Comparison of ENCODE assay signal across 12 mouse cellular contexts in the genomic region with DNA sequence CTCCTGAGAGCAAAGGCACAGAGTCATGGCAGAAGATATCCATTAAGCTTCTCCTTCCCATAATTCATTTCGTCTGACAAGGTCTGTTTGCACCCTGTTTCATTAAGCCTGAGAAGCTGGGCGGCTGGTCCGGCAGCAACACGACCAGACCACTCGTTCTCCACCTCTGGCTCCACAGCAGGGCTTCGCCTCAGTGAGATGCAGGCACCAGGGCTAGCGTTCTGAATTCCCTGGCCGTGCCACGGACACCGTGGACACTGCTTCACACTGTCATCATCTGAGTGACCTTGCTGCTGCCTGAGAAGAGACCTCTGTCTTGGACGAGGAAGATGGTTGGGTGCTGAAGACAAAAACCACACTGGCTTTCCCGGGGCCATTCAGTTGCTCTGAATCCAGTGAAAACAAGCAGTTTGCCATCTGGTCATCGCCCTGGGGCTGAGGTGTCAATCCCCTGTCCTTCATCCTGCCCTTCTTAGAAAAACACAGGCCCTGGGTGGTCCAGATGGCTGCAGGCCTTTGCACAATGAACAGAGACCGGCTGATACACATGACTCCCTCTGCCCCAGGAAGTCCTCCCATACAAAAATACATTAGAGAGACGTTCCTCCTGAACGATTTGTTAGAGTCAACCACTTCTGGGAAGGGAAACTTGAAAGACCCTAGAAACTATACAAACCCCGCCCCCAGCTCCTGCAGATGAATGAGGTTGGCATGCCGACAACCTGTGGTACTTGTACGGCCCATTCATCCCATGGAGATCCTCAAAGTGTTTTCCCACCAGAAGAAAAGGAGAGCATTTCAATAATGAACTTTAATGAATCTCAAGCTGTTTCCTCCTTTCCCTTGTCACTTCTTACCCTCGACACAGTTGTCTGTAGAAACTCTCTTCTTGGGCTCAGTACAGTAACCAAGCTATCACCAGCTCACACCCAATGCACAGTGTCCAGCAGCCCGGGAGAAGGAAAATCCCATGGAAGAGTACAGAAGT. TPM values are rescaled to one million over a fixed set of nuclear protein-coding genes. Genes with fewer than 3 reads are reported as not detected.
DNase-seq lines count a peak whose midpoint lies in the region; ATAC-seq and TF ChIP-seq lines count a peak whose summit lies in the region.
"Had no signal": no experiment of that assay in that cellular context is flagged by ENCODE, and none has a peak within 500 bp of the region (broad histone marks: within the 10 kb centered on the region; RNA-seq: fewer than 3 reads in every experiment).

No protein-coding gene starts in this region.

- no peak overlapping the region for H3K9ac ChIP-seq in forebrain, postnatal 0 days
- H3K9ac ChIP-seq in neural tube, embryonic 15.5 days (replicated peaks), result no peak overlapping the region
- no peak overlapping the region for H3K9ac ChIP-seq in limb, embryonic 12.5 days (replicated peaks)
- no peak overlapping the region for H3K9ac ChIP-seq in liver, embryonic 12.5 days
- H3K9ac ChIP-seq: neural tube, embryonic 12.5 days had no signal

- no peaks in the 10 kb centered on the region for H3K36me3 ChIP-seq in forebrain, embryonic 10.5 days (replicated peaks)
- no peaks in the 10 kb centered on the region for H3K36me3 ChIP-seq in forebrain, postnatal 0 days (ENCODE audit: insufficient read depth)
- H3K36me3 ChIP-seq in neural tube, embryonic 15.5 days, result no peaks in the 10 kb centered on the region
- no peaks in the 10 kb centered on the region for H3K36me3 ChIP-seq in limb, embryonic 12.5 days
- H3K36me3 ChIP-seq in liver, embryonic 12.5 days, result no peaks in the 10 kb centered on the region
- H3K36me3 ChIP-seq: neural tube, embryonic 12.5 days had no signal

- intact Hi-C loops in heart, postnatal 10 days (cut with DNase I), result loop anchor here (2.0 to 5.0 kb wide), 4 partner anchors 652 to 1443 kb away; no protein-coding TSS in a partner anchor

- no peak for TF ChIP-seq CTCF in forebrain, postnatal 0 days (IDR thresholded peaks at IDR 0.05; ENCODE audit: low read depth)

- peak overlapping the region; percentile 66; the same call in 1 of the 2 replicates for H3K27ac ChIP-seq in forebrain, embryonic 10.5 days
- no peak overlapping the region for H3K27ac ChIP-seq in forebrain, postnatal 0 days (ENCODE audit: low read depth, low read length)
- H3K27ac ChIP-seq in neural tube, embryonic 15.5 days (replicated peaks), result no peak overlapping the region
- H3K27ac ChIP-seq in limb, embryonic 12.5 days, result no peak overlapping the region
- H3K27ac ChIP-seq in liver, embryonic 12.5 days, result no peak overlapping the region
- H3K27ac ChIP-seq: neural tube, embryonic 12.5 days had no signal

- no peaks in the 10 kb centered on the region for H3K27me3 ChIP-seq in forebrain, embryonic 10.5 days (ENCODE audit: poor library complexity, severe bottlenecking)
- no peaks in the 10 kb centered on the region for H3K27me3 ChIP-seq in forebrain, postnatal 0 days (ENCODE audit: insufficient read depth, low read length)
- H3K27me3 ChIP-seq in neural tube, embryonic 15.5 days (replicated peaks), result no peaks in the 10 kb centered on the region
- H3K27me3 ChIP-seq in limb, embryonic 12.5 days, result no peaks in the 10 kb centered on the region
- H3K27me3 ChIP-seq in liver, embryonic 12.5 days (replicated peaks), result no peaks in the 10 kb centered on the region
- H3K27me3 ChIP-seq: neural tube, embryonic 12.5 days had no signal

- peaks cover 7% of the 10 kb centered on the region for H3K9me3 ChIP-seq in forebrain, embryonic 10.5 days
- H3K9me3 ChIP-seq in forebrain, postnatal 0 days (ENCODE audit: low read length), result no peaks in the 10 kb centered on the region
- no peaks in the 10 kb centered on the region for H3K9me3 ChIP-seq in neural tube, embryonic 15.5 days (replicated peaks)
- H3K9me3 ChIP-seq in limb, embryonic 12.5 days, result 0 out of 2 replicates have a peak, but pooled peaks cover 4% of the 10 kb centered on the region
- no peaks in the 10 kb centered on the region for H3K9me3 ChIP-seq in liver, embryonic 12.5 days (replicated peaks)
- H3K9me3 ChIP-seq: neural tube, embryonic 12.5 days had no signal

- H3K4me2 ChIP-seq in forebrain, postnatal 0 days (ENCODE audit: low read depth), result no peak overlapping the region
- no peak overlapping the region for H3K4me2 ChIP-seq in neural tube, embryonic 15.5 days
- H3K4me2 ChIP-seq in limb, embryonic 12.5 days, result peak overlapping the region; percentile 21; the same call in 1 of the 2 replicates
- H3K4me2 ChIP-seq in liver, embryonic 12.5 days, result no peak overlapping the region
- H3K4me2 ChIP-seq: liver, embryonic 11.5 days; neural tube, embryonic 12.5 days had no signal

- DNase-seq in forebrain, embryonic 10.5 days (ENCODE audit: extremely low spot score, low spot score), result peak; percentile 49
- DNase-seq in forebrain, postnatal 0 days, result no peak
- DNase-seq in neural tube, embryonic 10.5 days (ENCODE audit: extremely low spot score, low spot score), result peak; percentile 68
- DNase-seq in heart, postnatal 10 days, result no peak
- DNase-seq in spleen, postnatal 10 days (ENCODE audit: low spot score in 2 of 2), result no peak

- WGBS in forebrain, embryonic 10.5 days, result 46% methylated on average over 21 of the region's 21 CpGs
- WGBS in forebrain, postnatal 0 days, result 44% methylated on average over 21 of the region's 21 CpGs
- WGBS in neural tube, embryonic 15.5 days, result 47% methylated on average over 21 of the region's 21 CpGs
- 35% methylated on average over 21 of the region's 21 CpGs for WGBS in limb, embryonic 12.5 days
- WGBS in liver, embryonic 12.5 days (ENCODE audit: insufficient replicate concordance), result 56% methylated on average over 21 of the region's 21 CpGs

- no peak overlapping the region for H3K4me3 ChIP-seq in forebrain, embryonic 10.5 days
- H3K4me3 ChIP-seq in forebrain, postnatal 0 days (ENCODE audit: low read depth, low read length), result no peak overlapping the region
- no peak overlapping the region for H3K4me3 ChIP-seq in neural tube, embryonic 15.5 days (replicated peaks)
- no peak overlapping the region for H3K4me3 ChIP-seq in limb, embryonic 12.5 days (replicated peaks)
- H3K4me3 ChIP-seq in liver, embryonic 12.5 days, result no peak overlapping the region
- H3K4me3 ChIP-seq: neural tube, embryonic 12.5 days had no signal

- ATAC-seq in forebrain, postnatal 0 days, result no peak
- ATAC-seq in neural tube, embryonic 15.5 days (ENCODE audit: low FRiP score), result no peak
- ATAC-seq in limb, embryonic 12.5 days (ENCODE audit: insufficient number of reproducible peaks, insufficient read depth, low FRiP score, low TSS enrichment, low read depth), result no peak
- ATAC-seq in liver, embryonic 12.5 days, result no peak

- peaks cover 16% of the 10 kb centered on the region for H3K4me1 ChIP-seq in forebrain, embryonic 10.5 days
- no peaks in the 10 kb centered on the region for H3K4me1 ChIP-seq in forebrain, postnatal 0 days (ENCODE audit: insufficient read depth)
- no peaks in the 10 kb centered on the region for H3K4me1 ChIP-seq in neural tube, embryonic 15.5 days
- H3K4me1 ChIP-seq in limb, embryonic 12.5 days (replicated peaks), result peaks cover 11% of the 10 kb centered on the region
- no peaks in the 10 kb centered on the region for H3K4me1 ChIP-seq in liver, embryonic 12.5 days
- H3K4me1 ChIP-seq: neural tube, embryonic 12.5 days had no signal

RNA-seq across cellular contexts. Expression of a gene that starts 32.1 kb away (rescaled TPM):
- polyA plus RNA-seq in forebrain, embryonic 10.5 days (2016; fragmentation: Nextera tagmentation; extraction: Ambion mirVana), result not detected in 2 replicates
- 0.24 TPM in 1 of 2 replicates, not detected in the other for total RNA-seq in forebrain, postnatal 0 days (2014; rRNA removed)
- not detected in 2 replicates for polyA plus RNA-seq in forebrain, postnatal 0 days (2015; fragmentation: Nextera tagmentation; extraction: Ambion mirVana)
- polyA plus RNA-seq in neural tube, embryonic 15.5 days (2015; fragmentation: Nextera tagmentation; extraction: Ambion mirVana), result not detected in 2 replicates
- polyA plus RNA-seq in limb, embryonic 12.5 days (2016; fragmentation: Nextera tagmentation; extraction: Ambion mirVana), result not detected in 2 replicates
- total RNA-seq in heart, postnatal 10 days (2021), result not detected
- polyA plus RNA-seq in liver, embryonic 12.5 days (2016; fragmentation: Nextera tagmentation; extraction: Ambion mirVana), result not detected in 2 replicates
- total RNA-seq: layer of hippocampus, adult 18-20 months had no signal
- polyA plus RNA-seq: heart, embryonic 16.5 days; liver, embryonic 11.5 days; neural tube, embryonic 12.5 days had no signal

Comparison
In these comparisons a context has a peak if more than half of its experiments do, and no peak if none do; other contexts are left out.
1. DNase-seq: peak in forebrain, embryonic 10.5 days (single experiment) and neural tube, embryonic 10.5 days (single experiment); none in forebrain, postnatal 0 days (single experiment), heart, postnatal 10 days (0 of 2) and spleen, postnatal 10 days (0 of 2).